Mouse (Mus musculus): ENCODE data around the gene Tle3.

GRCm38 (mm10) chr9:61370454-61370888, 1.7 kb upstream of the Tle3 start:
- TF ChIP-seq POLR2A (IDR thresholded peaks at IDR 0.05; ENCODE audit: borderline replicate concordance, control insufficient read depth, low read depth, low read length) (peak; percentile 57; the same call in 1 of the 2 replicates), CTCF (IDR thresholded peaks at IDR 0.05; ENCODE audit: control insufficient read depth, insufficient read depth, low read length) (no peak)

All from bone marrow, adult 2 months (tissue).